Mouse (Mus musculus) limb, embryonic 12.5 days (tissue): Measurements from ENCODE around the gene Olfm3. TPM values are rescaled to one million over a fixed set of nuclear protein-coding genes. Genes with fewer than 3 reads are reported as not detected.

Experiments used
- ATAC-seq: fragments of 200-750 bp; cut with Nextera tagmentation; 2 replicates; pipeline ENCODE4 v1.8.0; 2017; ENCODE audit warnings: low read depth, moderate TSS enrichment; ENCODE audit not compliant: insufficient number of reproducible peaks, insufficient read depth, low FRiP score, low TSS enrichment
- H3K27ac ChIP-seq: fragments of 300-500 bp; sonication (generic); 2 replicates; pipeline ENCODE4 v1.5.1; 2016; ENCODE audit warnings: mild to moderate bottlenecking, moderate library complexity
- H3K27me3 ChIP-seq: fragments of 300-500 bp; sonication (generic); 2 replicates; pipeline ENCODE4 v1.6.1; 2016; ENCODE audit warnings: mild to moderate bottlenecking, moderate library complexity
- H3K36me3 ChIP-seq: fragments of 300-500 bp; sonication (generic); 2 replicates; pipeline ENCODE4 v1.6.1; 2016; ENCODE audit warnings: mild to moderate bottlenecking, moderate library complexity
- H3K4me1 ChIP-seq: fragments of 300-500 bp; sonication (generic); replicated peaks from 2 replicates; pipeline ENCODE4 v1.6.1; 2016
- H3K4me2 ChIP-seq: fragments of 300-500 bp; sonication (generic); 2 replicates; pipeline ENCODE4 v1.6.1; 2016; ENCODE audit warnings: mild to moderate bottlenecking, moderate library complexity
- H3K4me3 ChIP-seq: fragments of 300-500 bp; sonication (generic); replicated peaks from 2 replicates; pipeline ENCODE4 v1.5.1; 2016; ENCODE audit warnings: mild to moderate bottlenecking
- H3K9ac ChIP-seq: fragments of 300-500 bp; sonication (generic); replicated peaks from 2 replicates; pipeline ENCODE4 v1.6.1; 2016; ENCODE audit warnings: mild to moderate bottlenecking, moderate library complexity
- H3K9me3 ChIP-seq: fragments of 300-500 bp; sonication (generic); 2 replicates; pipeline ENCODE4 v1.6.1; 2016; ENCODE audit warnings: mild to moderate bottlenecking, moderate library complexity
- WGBS: fragments of 180-500 bp; shearing (Covaris S2); methylation state at CpG from one replicate; pipeline ENCODE4 v1.1.7; 2016; 5-methylcytosine and 5-hydroxymethylcytosine counted together
- polyA plus RNA-seq: library from polyadenylated mRNA; unstranded; fragments of >200 nt; fragmentation: Nextera tagmentation; extraction: Ambion mirVana; gene quantifications from 2 replicates; pipeline ENCODE4 v1.2.1, GENCODE M21; 2016

Gene Olfm3
- polyA plus RNA-seq, 1 experiment from 2014 or later, result not detected

DNA sequence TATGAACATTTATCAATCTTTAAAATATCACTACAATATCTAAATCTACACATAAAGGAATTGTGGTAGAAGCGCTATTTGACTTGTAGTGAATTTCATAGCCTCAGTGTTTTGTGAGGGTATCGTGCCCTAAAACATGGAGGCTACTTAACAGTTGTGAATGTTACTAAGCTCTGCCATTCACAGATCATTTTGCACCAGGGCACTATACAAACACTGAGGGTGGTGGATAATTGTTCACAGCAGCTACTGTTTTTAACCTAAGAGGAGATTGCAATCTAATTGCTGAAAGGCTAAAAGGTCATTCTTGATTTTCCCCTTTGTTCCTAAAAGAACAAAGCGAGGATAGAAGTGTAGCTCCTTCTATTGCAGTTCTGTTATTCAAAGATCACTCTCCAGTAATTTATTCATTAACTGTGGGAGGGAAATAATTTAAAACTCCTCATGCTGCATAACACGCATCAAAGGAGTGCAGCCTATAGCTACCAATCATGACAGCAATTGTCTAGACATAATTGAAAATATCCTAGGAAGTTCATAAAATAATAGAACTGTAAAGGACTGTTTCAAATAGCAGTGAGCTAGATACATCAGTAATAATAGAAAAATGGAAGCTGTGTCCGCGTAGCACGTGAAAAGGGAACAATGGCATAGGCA, 55.6 kb downstream of the Olfm3 start:
- WGBS, result 69% methylated on average over 7 of the region's 7 CpGs
- Histone ChIP-seq H3K9me3 (no peaks in the 10 kb centered on the region), H3K27me3 (no peaks in the 10 kb centered on the region), H3K9ac (no peak overlapping the region), H3K4me1 (no peaks in the 10 kb centered on the region), H3K4me2 (no peak overlapping the region), H3K27ac (no peak overlapping the region), H3K4me3 (no peak overlapping the region), H3K36me3 (no peaks in the 10 kb centered on the region)
- no peak for ATAC-seq

GRCm38 (mm10) chr3:114962316-114963083, 58.6 kb downstream of the Olfm3 start:
- H3K4me2 ChIP-seq, result no peak overlapping the region
- H3K9me3 ChIP-seq, result no peaks in the 10 kb centered on the region
- H3K27ac ChIP-seq, result no peak overlapping the region
- no peak for ATAC-seq
- WGBS, result 77% methylated on average over 4 of the region's 4 CpGs
- H3K4me1 ChIP-seq, result no peaks in the 10 kb centered on the region
- H3K9ac ChIP-seq, result no peak overlapping the region
- no peaks in the 10 kb centered on the region for H3K36me3 ChIP-seq
- no peaks in the 10 kb centered on the region for H3K27me3 ChIP-seq
- no peak overlapping the region for H3K4me3 ChIP-seq

DNA sequence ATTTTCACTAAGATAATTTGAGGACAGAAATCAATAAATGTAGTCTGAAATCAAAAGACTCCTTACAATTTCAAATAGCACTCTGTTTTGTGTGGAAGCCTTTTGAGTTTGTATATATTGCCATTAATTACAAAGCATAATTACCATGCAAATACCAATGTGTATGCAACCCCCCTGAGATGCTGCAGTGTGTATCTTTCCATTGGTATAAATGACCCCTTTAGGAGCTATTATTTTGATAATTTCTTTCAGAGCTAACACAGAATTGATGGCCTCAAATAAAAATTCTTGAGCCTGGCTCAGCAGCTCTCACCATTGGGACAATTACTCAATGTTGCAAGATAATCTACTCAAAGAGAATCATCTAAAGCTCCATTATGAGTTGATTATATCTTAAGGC, 67.3 kb downstream of the Olfm3 start:
- Histone ChIP-seq H3K27me3 (no peaks in the 10 kb centered on the region), H3K27ac (no peak overlapping the region), H3K4me3 (no peak overlapping the region), H3K4me2 (no peak overlapping the region), H3K9me3 (no peaks in the 10 kb centered on the region), H3K9ac (no peak overlapping the region), H3K36me3 (no peaks in the 10 kb centered on the region), H3K4me1 (no peaks in the 10 kb centered on the region)
- ATAC-seq, result no peak

DNA sequence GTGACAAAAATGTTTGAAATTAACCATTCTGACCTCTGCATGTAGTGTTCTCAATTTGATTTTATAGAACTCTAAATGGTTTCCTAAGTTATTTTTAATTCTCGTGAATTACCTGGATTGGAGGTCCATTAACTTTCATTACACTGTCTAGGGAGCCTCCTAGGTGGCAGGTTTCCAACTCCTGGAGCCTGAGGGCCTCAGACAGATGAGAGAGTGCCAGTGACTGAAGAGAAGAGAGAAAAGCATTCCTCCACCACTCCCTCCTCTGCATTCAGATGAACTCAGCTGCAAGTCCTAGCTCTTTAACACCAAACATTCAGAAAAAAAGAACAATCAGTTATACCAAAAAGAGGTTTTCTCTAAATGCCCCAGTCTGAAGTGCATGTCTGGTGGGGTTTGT, 68.6 kb downstream of the Olfm3 start:
- no peaks in the 10 kb centered on the region for H3K4me1 ChIP-seq
- H3K9ac ChIP-seq, result no peak overlapping the region
- no peaks in the 10 kb centered on the region for H3K27me3 ChIP-seq
- WGBS, result 54% methylated on average over 1 of the region's 1 CpGs
- no peak overlapping the region for H3K27ac ChIP-seq
- H3K36me3 ChIP-seq, result no peaks in the 10 kb centered on the region
- ATAC-seq, result no peak
- no peaks in the 10 kb centered on the region for H3K9me3 ChIP-seq
- H3K4me3 ChIP-seq, result no peak overlapping the region
- no peak overlapping the region for H3K4me2 ChIP-seq

DNA sequence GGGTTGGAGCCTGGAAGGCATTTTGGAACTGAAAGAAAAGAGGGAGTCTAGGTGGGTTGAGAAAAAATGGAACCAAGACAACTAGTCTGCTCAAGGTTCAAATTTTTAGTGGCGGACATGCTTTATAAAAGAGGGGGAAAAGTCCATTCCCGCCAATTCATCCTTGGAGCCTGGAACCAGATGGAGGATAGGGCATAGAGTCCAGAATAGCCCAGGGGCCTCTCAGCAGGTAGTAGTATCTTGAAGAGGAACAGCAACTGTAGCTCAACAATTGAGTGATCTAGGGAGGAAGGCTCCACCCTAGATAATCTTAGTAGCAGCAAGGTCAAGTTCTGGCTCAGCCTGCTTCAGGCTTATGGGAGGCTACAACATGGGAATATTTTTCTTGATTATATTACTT, 87.0 kb downstream of the Olfm3 start:
- WGBS, result 85% methylated on average over 2 of the region's 2 CpGs
- H3K9ac ChIP-seq, result no peak overlapping the region
- no peak for ATAC-seq
- no peaks in the 10 kb centered on the region for H3K9me3 ChIP-seq
- no peaks in the 10 kb centered on the region for H3K4me1 ChIP-seq
- H3K27ac ChIP-seq, result no peak overlapping the region
- H3K4me2 ChIP-seq, result no peak overlapping the region
- no peak overlapping the region for H3K4me3 ChIP-seq
- H3K27me3 ChIP-seq, result no peaks in the 10 kb centered on the region
- no peaks in the 10 kb centered on the region for H3K36me3 ChIP-seq

DNA sequence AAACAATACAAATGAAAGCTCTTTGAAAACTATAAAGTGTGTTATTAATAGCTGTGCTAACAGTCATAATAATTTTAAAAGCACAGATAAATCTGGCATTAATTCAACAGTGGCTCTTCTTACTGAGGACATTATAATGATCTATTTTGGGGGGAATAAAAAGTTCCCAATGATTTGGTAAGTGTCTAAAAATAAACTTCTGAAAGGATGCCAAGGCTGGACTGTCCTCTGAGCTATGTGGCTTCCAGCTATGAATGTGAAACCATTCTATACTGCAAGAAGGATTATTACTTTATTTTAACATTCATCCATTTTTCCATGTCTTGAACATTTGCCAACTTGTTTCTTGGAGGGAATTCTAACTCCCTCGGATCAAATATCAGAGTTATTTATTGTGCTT, 92.1 kb downstream of the Olfm3 start:
- no peaks in the 10 kb centered on the region for H3K27me3 ChIP-seq
- ATAC-seq, result no peak
- H3K9me3 ChIP-seq, result no peaks in the 10 kb centered on the region
- no peak overlapping the region for H3K9ac ChIP-seq
- no peaks in the 10 kb centered on the region for H3K36me3 ChIP-seq
- H3K4me3 ChIP-seq, result no peak overlapping the region
- no peak overlapping the region for H3K4me2 ChIP-seq
- H3K27ac ChIP-seq, result no peak overlapping the region
- H3K4me1 ChIP-seq, result no peaks in the 10 kb centered on the region
- 72% methylated on average over 1 of the region's 1 CpGs for WGBS

- Histone ChIP-seq H3K4me2 (no peak overlapping the region), H3K27ac (no peak overlapping the region), H3K9ac (no peak overlapping the region), H3K4me1 (no peaks in the 10 kb centered on the region), H3K36me3 (no peaks in the 10 kb centered on the region), H3K9me3 (no peaks in the 10 kb centered on the region), H3K4me3 (no peak overlapping the region), H3K27me3 (no peaks in the 10 kb centered on the region)
- WGBS, result 89% methylated on average over 3 of the region's 3 CpGs
- ATAC-seq, result no peak
Observed at GRCm38 (mm10) chr3:115027560-115027959, 123.7 kb downstream of the Olfm3 start.

- Histone ChIP-seq H3K27ac (no peak overlapping the region), H3K4me3 (no peak overlapping the region), H3K27me3 (no peaks in the 10 kb centered on the region), H3K9me3 (no peaks in the 10 kb centered on the region), H3K9ac (no peak overlapping the region), H3K4me1 (no peaks in the 10 kb centered on the region), H3K36me3 (no peaks in the 10 kb centered on the region), H3K4me2 (no peak overlapping the region)
- ATAC-seq, result no peak
- WGBS, result 89% methylated on average over 1 of the region's 1 CpGs
Observed at GRCm38 (mm10) chr3:115028046-115028445, 124.2 kb downstream of the Olfm3 start.

- WGBS, result 80% methylated on average over 1 of the region's 1 CpGs
- no peaks in the 10 kb centered on the region for H3K36me3 ChIP-seq
- no peaks in the 10 kb centered on the region for H3K4me1 ChIP-seq
- no peak overlapping the region for H3K9ac ChIP-seq
- no peak for ATAC-seq
- H3K4me2 ChIP-seq, result no peak overlapping the region
- no peak overlapping the region for H3K27ac ChIP-seq
- H3K9me3 ChIP-seq, result no peaks in the 10 kb centered on the region
- H3K4me3 ChIP-seq, result no peak overlapping the region
- H3K27me3 ChIP-seq, result no peaks in the 10 kb centered on the region
Observed at GRCm38 (mm10) chr3:115028611-115029010, 124.7 kb downstream of the Olfm3 start.

DNA sequence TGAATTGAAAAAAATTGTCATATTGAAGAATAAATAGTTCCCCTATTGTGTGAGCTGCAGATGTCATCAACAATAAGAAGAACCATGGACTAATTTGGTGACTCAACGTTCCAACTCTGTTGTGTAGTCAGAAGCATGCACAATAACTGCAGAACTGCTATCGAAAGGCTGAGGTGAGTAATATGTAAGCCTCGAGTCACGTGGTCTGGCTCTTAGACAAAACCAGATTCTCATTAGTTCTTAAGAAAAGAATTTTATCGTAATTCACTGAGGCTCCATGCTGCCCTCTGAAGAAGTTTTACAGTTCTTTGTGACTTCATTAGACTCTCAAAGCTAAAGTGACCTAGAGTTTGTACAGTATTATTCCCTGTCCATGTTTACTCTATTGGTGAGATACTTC, 145.2 kb downstream of the Olfm3 start:
- ATAC-seq, result no peak
- H3K36me3 ChIP-seq, result no peaks in the 10 kb centered on the region
- H3K27ac ChIP-seq, result no peak overlapping the region
- no peak overlapping the region for H3K4me2 ChIP-seq
- H3K9me3 ChIP-seq, result no peaks in the 10 kb centered on the region
- 85% methylated on average over 5 of the region's 5 CpGs for WGBS
- no peaks in the 10 kb centered on the region for H3K4me1 ChIP-seq
- H3K27me3 ChIP-seq, result no peaks in the 10 kb centered on the region
- H3K4me3 ChIP-seq, result no peak overlapping the region
- no peak overlapping the region for H3K9ac ChIP-seq

- Histone ChIP-seq H3K4me3 (no peak overlapping the region), H3K27ac (no peak overlapping the region), H3K4me2 (no peak overlapping the region), H3K27me3 (no peaks in the 10 kb centered on the region), H3K4me1 (no peaks in the 10 kb centered on the region), H3K9ac (no peak overlapping the region), H3K36me3 (no peaks in the 10 kb centered on the region), H3K9me3 (no peaks in the 10 kb centered on the region)
- 88% methylated on average over 1 of the region's 1 CpGs for WGBS
- ATAC-seq, result no peak
Observed at GRCm38 (mm10) chr3:115064901-115065300, 161.0 kb downstream of the Olfm3 start.
